Mouse (Mus musculus) embryo, embryonic 9.5 days (tissue): Measurements from ENCODE around the gene Zbtb5.
"Not testable (repeated sequence)": the region's sequence is repeated elsewhere in the genome, so short reads cannot be mapped to it uniquely, and the experiment has no call there.

Experiments
- DNase-seq: peaks from one replicate; pipeline ENCODE4 v3.0.0-alpha.2; 2017; ENCODE audit errors: extremely low spot score

Gene Zbtb5

DNA sequence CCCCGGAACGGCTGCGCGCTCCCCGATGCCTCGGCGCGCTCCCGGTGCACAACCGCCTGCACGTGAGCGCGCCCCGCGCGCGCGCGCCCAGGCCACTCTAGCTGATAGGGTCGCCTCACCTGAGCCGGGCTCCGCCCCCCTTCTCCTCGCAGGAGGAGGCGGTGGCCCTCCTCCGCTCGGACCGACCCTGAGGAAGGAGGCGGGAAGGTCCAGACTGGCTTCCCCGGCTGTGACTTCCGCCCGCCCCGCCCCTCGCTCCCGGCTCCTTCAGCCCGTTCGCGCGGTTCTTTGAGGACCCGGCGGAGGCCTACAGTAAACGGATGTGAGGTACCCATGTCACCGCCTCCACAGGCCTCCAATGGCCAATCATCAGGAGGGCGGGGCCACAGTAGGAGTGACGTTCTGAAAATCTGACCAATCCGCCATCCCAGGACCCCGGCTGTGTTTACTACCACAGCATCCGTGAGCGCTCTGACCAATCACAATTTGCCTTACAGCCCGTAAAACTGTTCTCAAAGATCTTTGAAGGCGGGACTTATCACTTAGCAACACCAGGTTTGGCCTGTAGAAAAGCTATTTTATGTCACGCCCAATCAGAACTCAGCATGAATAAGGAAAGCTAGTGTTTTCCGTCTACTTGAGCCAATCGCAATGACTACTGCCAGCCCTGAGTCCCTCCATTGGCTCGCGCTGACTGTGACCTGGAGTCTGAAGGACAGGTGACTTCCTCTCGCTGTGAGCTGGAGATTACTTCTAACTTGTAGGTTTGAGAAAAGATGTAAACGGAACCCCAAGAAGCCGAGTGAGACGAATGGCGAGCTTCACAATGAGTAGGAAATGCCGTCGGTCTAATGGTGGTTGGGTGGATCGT, at the start of gene Zbtb5:
TSS of gene Zbtb5 (minus strand) at position 308 of the 871 bp plus-strand sequence.
- peak; percentile 99 for DNase-seq

DNA sequence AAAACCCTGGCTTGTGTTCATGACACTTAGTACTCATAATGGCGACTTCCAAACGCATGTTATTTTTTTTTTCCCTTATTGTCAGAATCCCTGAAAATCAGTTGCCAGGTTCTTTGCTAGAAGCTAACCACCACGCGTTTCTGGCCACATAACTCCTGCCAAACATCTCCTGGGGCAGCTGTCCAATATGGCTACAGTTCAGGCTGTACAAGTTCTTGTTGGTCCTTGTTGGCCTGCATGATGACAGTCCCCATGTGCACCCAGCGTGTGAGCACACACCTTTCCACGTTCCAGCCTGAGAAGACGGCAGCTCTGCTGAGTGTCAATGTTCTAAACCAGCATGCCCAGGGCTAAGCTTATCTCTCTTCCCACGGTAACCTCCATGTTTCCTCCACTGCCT, 43.2 kb upstream of the Zbtb5 start:
- no peak for DNase-seq

DNA sequence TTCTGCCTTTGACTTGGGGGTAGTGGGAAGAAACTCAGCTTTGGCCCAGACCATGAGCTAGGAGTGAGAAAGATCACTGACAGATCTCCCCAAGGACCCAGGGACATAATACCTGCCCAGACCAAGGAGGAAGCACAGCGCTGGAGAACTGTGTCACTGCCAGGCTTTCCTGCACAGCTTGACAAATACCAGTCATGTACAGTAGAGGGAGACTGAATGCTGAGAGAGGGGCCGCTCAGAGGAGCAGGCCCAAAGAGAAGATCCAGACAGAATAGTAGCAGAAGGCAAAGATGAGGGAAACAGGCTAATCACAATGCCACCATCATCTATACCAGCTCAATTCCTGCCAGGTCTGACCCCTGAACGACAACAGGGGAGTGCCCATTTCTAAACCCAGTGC, 42.6 kb upstream of the Zbtb5 start:
- no peak for DNase-seq

DNA sequence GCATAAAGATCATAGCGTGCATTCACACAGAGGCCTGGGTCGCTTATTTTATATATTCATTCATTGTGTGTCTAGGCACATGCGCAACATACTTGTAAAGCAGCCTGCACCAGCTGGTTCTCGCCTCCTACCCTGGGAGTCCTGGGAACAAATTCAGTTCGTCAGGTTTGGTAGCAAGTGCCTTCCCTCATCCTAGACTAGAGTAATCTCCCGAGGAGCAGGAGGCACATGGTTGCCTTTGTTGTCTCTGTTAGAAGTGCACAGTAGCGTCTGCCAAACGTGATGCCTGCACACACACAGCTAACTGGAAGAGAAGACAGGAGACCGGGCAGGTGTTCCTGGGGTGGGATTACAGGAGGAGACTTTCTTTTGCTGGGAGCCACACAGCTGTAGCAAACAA, 35.7 kb upstream of the Zbtb5 start:
- no peak for DNase-seq

DNA sequence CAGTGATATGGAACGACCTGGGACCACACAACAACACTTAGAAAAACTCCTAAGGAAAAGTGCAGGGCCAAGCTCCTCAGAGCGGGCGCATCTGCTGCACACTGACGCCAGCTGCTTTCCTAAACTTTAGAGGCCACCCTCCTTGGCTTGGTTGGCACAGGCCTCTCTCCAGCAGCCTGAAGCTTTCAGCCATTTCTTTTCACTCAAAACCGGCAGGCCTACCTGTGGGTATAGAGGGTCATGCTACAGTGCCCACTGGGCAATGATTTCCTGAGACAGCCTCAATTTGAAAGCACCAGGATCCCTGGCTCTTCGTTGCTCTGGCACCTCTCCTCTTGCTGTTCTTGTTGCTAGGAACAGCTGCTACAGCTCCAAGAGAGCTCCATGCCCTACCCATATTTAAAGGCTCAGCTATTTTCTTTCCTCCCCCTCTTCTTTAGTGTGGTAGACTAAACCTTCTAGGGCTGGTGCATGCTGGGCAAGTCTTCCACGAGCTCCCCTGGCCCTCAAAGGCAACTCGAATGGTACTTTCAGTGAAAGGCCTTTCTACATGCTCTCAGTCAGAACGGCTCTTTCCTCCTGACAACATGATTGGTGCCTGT, 35.2 kb upstream of the Zbtb5 start:
- DNase-seq, result no peak

DNA sequence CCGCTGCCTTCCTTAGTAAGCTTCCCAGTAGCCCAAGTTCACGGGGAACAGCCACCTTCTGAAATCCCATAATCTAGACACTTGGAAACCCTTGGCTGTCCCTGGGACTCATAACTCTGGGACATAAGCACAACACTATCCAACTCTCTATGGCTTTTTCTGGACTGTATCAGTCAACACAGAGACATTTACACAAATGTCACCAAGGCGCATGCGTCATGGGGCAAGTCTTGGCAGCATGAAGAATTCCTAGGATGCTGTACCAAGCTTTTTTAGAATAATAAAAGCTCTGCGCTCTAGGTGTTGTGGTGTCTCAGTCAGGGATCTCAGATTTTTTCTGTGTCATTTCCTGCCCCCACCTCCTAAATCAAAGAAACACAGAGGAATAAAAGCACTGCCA, 34.5 kb upstream of the Zbtb5 start:
- DNase-seq, result no peak

DNA sequence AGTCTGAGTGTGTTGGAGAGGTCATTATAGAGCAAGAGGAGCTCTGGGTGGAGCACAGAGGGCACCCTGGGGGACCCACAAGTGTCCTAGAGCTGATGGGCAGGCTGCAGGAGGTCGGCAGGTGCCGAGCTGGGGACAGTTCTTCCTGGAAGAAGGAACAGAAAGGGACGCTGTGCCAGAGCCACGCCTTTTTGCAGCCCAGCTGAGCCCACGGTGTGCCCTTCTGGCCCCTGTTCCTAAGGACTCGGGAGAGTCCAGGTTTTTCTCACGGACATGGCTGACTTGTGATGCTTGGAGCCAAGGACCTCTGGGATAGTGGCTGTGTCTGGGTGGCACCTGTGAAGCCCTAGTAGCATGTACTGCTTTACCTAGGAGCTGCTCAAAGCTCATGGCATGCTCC, 28.6 kb upstream of the Zbtb5 start:
- no peak for DNase-seq

DNA sequence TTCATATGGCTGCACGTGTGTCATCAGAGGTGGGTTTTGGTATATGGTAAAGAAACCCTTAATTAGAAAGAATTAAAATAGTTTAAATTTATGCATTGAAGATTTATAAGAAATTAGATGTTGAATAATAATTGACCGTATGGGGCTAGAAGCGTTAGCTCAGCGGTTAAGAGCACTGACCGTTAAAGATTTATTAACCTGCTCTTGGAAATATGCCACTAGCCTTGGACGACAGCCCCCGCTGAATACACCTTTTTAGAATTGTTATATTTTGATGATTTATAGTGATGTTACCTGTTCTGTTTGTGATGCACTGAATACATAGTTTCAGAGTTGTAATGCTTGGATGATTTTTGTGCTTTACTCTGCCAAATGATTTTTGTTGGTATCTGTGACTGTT, 27.3 kb upstream of the Zbtb5 start:
- DNase-seq, result not testable (repeated sequence)

DNA sequence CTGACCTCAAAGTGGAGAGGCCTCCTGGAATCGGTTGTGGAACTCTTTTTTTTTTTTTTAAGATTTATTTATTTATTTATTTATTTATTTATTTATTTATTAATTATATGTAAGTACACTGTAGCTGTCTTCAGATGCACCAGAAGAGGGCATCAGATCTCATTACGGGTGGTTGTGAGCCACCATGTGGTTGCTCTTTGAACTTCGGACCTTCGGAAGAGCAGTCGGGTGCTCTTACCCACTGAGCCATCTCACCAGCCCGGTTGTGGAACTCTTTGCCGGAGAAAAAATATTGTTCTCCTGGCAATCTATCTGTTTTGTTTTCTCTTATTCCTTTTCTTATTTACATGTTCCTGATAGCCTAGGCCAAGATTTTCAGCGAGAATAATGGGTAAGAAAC, 26.7 kb upstream of the Zbtb5 start:
- DNase-seq, result not testable (repeated sequence)

DNA sequence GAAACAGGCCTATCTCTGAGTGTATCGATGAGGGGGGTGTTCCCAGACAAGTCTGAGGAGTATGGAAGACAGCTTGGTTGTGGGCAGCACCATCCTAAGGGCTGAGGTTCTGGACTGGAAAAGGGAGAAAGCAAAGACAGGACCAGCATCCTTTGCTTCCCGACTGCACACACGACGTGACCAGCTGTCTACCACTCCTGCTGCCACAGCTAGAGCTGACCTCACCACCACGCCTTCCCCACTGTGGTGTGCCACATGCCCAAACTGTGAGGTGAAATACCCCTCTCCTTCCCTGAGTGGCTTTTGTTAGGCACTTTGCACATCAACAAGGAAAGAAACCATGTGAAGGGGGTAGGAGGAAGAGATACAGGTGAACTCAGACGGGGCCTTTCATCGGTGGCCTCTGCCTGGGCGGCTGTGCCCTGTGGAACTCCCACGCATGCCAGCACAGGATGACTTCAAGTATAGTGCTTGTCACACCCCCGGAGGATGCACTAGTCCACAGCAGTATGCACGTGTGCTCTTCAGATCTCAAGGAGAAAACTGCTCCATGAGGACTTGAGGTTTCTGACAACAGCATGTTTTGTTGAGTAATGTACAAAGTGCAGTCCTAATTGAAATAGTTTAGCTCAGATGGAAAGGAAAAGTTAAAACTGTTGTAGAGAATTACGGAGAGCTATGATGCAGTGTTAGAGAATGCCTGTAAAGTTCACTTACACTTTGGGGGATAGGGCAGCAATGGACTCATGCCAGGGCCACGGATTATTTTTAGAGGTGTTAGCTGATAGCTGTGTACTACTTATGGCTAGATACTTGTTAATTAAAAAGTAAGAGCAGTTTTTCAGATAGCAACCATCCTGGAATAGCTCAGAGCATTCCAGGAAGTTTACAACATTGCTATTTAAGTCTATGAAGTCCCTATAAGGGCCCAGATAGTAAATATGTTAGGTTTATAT, 25.5 kb upstream of the Zbtb5 start:
- DNase-seq, result no peak

DNA sequence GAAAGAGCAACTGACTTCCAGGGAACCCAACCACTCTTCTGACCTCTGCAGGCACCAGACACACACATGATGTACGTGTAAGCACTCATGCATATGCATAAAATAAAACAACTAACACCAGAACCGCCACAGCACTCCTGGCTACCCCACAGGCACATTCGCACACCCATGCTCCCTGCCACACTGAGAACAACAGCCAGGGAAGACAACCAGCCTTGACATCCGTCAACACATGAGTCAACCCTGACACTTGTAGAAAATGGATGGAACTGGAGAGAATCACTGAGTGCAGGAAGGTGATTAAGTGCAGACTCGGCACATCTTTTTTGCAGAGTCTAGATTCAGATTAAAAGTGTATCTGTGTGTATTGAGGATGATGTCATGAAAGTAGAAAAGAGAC, 24.4 kb upstream of the Zbtb5 start:
- DNase-seq, result no peak

DNA sequence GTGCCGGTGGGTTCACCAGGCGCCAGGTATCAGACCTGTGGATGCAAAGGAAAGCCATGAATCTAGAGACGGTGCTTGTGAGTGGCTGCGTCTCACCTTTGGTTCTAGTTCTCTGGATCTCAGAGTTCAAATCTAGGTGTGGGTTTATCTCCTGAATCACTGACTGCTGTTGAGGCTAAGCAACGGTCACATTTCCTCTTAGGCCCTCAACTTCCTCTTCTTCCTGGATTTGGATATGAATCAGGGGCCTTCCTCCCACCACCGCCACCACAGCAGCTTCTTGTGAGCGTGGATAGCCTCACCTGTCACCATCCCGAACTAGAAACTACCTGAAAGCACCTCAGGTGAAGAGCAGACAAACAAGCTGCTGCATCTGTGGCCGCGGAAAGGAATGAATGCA, 23.8 kb upstream of the Zbtb5 start:
- no peak for DNase-seq

DNA sequence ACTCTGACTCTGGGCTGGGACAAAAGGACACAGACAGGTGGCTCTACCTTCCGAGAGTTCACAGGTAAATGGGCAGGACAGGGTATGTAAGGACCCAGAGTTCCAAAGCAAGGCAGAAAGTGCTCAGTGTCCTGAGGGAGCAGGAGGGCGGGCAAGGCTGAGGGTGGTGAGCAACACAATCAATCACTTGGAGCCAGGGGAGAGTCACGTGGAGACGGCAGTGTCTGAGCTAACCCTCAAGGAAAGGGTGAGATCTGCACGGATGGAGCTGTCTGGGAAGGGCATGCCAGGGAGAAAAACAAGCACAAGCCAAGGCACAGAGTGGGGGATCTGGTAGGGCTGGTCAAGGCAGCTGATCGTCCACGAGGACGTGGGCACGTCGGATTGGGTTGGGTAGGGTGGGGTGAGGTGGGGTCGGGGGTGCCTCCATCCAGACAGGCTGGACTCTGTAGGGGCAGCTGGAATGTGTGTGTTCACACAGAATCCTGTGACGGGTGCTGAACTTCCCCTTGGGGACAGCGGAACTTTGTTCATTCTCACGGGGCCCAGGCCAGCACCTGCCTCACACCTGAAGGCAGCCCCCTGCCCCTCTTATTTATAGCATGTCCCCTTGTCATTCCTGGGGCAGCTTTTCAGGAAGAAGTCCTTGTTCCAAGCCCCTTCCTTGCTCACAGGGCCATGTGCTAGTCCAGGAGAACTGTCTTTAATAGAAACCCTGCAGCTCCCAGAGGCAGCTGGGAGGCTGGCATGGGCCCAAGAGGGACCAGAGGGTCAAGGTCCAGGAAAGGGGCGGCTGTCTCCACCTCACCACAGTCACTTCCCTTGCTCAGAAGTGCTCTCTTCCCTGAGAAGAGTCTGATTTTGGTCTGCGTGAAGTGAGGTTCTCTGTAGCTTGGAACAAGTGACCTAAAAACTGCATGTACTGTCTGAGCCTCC, 22.7 kb upstream of the Zbtb5 start:
- DNase-seq, result no peak

DNA sequence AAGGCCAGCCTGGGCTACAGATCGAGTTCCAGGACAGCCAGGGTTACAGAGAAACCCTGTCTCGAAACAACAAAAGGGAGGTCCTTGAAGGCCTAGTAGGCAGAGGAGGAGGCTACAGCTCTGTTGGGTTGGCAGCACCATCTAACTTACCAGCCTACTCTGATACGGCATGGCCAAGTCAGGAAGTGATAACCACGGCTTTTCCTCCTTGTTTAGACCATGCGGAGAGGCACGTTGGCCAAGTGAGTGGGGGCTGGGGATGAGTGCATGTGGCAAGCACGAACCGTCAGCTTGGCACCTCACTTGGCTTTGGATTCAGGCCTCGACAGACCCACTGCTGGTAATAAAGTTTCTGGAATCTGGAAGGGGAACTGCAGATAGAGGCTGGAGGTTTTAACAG, 20.4 kb upstream of the Zbtb5 start:
- DNase-seq, result no peak

DNA sequence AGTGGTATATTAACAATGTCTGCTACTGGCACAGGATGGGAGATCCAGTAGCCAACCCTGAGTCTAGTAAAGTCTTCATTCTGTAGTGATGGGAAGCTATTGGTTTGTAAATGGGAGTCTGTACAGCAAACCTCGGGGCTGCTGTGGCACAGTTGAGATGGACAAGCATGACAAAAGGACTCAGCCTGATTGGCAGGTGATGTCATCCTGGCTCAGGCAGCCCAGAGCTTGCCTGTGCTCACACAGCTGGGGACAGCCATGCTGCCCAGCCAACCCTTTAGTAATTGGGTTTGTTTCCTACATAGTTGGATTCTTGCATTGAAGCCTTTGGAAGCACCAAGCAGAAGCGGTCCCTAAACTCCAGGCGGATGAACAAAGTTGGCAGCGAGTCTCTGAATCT, 14.2 kb upstream of the Zbtb5 start:
- no peak for DNase-seq

DNA sequence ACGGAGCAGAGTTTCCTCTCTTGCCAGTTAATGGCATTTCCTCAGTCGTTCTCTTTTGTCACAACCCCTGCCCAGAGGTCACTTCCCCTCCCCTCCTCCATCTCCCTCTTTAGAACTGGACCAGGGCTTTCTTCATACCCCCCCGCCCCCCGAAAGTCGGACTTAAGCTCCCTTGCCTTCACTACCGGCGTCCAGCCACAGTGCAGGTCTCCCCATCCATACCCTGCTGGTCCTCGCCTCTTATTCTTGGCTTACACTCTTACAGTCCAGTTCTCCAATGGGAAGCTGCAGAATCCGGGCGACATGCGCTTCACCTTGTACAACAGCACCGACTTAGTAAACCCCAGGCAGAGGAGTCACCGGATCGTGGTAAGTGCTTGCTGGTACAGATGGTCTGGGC, 6.8 kb upstream of the Zbtb5 start:
- no peak for DNase-seq

DNA sequence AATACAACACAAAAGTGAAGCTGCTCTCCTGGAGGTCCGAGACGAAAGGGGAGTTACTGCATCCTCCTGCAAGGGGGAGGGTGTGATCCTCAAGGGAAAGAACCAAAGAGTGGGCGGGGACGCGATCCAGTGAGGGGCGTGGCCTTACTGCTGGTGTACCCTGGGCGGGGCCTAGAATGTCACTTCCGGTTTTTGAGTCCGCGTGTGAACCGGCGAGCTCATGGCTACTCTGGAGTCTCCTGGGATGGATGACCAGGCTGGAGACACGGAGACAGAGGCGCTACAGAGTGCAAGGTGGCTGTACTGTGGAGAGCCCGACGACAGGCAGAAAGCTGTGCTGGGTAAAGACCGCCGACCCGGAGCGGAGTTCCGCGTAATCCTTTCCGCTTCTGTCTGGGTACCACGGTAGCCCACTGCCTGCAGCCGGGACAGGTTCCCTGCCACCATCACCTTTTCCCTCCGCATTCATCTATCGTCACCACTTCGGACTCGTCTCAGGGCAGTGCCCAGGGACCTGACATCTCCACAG, 6.3 kb upstream of the Zbtb5 start, which contains the start of gene Polr1e:
TSS of gene Polr1e (plus strand) at position 132 of the 529 bp plus-strand sequence.
- peak; percentile 95 for DNase-seq

DNA sequence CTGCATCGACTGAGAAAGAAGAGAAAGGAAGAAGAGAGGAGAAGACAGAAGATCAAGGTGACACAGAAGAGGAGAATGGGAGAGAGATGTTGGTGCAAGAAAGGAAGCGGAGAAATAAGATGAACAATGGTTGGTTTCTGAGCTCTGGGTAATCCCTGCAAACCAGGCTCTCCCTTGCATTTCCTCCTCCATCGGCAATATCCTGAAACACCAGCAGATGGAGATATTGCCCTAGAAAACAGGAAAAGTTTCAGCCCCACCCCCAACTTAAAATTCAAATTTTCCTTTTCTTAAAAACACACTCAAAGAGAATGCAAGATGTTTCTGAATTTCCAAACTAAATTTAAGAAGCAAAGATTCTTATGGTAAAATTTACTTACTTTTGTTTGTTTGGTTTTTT, 3.4 kb upstream of the Zbtb5 start:
- DNase-seq, result peak; percentile 52

DNA sequence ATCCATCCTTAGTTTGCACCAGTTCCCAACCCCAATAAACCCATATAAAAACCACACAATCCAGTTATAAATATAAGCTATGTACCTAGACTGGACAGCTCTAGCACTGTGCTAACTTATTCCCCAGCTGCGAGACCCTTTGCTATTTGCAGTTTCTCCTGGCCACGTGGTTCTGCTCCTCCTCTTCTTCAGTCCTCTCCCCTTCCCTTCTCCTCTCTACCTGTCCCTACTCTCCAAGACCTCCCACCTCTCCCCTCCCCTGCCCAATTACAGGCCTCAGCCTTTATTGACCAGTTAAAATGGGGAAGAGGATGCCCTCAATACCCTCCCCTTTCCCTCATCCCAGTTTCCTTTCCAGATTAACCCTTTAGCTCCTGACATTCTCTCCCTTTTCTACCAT, 1.3 kb upstream of the Zbtb5 start:
- DNase-seq, result no peak

DNA sequence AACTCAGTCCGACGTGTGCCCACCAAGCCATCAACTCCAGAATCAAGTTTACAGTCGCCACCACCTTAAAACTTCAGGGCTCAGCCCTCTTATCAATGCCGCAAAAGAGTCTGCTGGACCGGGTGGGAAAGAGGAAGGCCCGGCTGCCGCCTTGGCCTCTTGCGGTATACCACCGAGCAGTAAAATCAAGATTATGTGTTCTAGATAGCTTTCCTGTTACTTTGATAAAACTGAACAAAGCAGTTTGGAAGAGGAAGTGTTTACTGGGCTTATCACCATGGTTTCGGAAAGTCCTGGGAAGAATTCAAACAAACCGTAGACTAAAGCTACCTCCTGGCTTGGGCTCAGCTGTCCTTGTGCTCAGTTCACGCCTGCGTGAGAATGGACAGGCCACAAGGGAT, 819 bp upstream of the Zbtb5 start:
- DNase-seq, result no peak

DNA sequence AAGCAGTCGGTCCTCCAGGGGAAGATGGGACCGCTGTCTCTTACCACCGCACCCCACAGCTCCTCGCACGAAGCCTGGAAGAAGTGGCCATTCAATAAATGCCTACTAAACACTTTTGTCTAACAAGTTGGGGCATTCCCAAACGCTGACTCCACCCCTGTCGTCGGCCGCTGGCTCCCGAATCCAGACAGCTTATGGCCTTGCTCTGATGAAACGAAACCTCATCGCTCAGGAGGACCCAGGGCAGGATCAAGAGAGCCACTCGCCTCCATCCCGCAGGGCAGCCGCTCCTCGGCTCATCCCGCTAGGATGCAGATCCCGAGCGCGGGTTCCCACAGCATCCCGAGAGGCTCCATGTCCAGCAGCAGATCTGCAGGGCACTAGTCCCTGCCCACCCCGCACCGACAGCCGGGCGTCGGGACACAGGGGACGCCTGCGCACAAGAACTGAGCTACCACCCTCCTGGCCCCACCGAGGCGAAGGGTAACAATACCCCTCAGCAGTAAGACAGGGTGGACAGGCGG, 569 bp downstream of the Zbtb5 start:
- DNase-seq, result no peak
